Mouse (Mus musculus) CH12.LX (cell line): ENCODE measurements around the gene Mfap2. TPM values are rescaled to one million over a fixed set of nuclear protein-coding genes. Genes with fewer than 3 reads are reported as not detected.

Experiments
- DNase-seq: peaks from one replicate; pipeline ENCODE4 v3.0.0-alpha.2; 2013; ENCODE audit errors: extremely low read depth
- H3K27ac ChIP-seq: 2 replicates; pipeline ENCODE4 v1.5.1; 2012; ENCODE audit warnings: low read depth, mild to moderate bottlenecking, control low read depth, moderate library complexity; ENCODE audit not compliant: insufficient read depth
- H3K27me3 ChIP-seq: replicated peaks from 2 replicates; pipeline ENCODE3; 2012; ENCODE audit warnings: inconsistent platforms
- H3K36me3 ChIP-seq, 2 experiments: replicated peaks in 1 of 2; 2 replicates each; pipeline versions ENCODE3 to v1.6.1; 2012; ENCODE audit warnings: inconsistent platforms in 1 of 2, low read length in 1 of 2, mild to moderate bottlenecking in 1 of 2, mixed read lengths in 1 of 2, moderate library complexity in 1 of 2; ENCODE audit not compliant: control insufficient read depth in 1 of 2, insufficient read depth in 1 of 2
- H3K4me1 ChIP-seq, 2 experiments: 2 replicates each; pipeline ENCODE4 v1.6.1; 2012; ENCODE audit warnings: inconsistent platforms in 1 of 2, moderate library complexity in 1 of 2; ENCODE audit not compliant: insufficient read depth in 2 of 2, control insufficient read depth in 1 of 2
- H3K4me2 ChIP-seq: 2 replicates; pipeline ENCODE4 v1.6.1; 2012; ENCODE audit warnings: low read depth, mild to moderate bottlenecking, control low read depth; ENCODE audit not compliant: poor library complexity, insufficient read depth, severe bottlenecking
- H3K4me3 ChIP-seq, 3 experiments: fragments of 150-350 bp in 1 of 3; sonication (generic) in 1 of 3; replicated peaks in 1 of 3; 2 replicates each; pipeline versions ENCODE3 to v1.5.1; 2011 to 2012; ENCODE audit warnings: low read depth in 2 of 3, low read length in 2 of 3, mild to moderate bottlenecking in 2 of 3, moderate library complexity in 2 of 3, control low read depth in 1 of 3, improper control_type of control experiment in 1 of 3, inconsistent platforms in 1 of 3, mixed read lengths in 1 of 3; ENCODE audit not compliant: poor library complexity in 1 of 3
- H3K79me2 ChIP-seq: replicated peaks from 2 replicates; pipeline ENCODE4 v1.6.1; 2012; ENCODE audit warnings: mild to moderate bottlenecking, moderate library complexity; ENCODE audit not compliant: control insufficient read depth, poor library complexity, insufficient read depth, severe bottlenecking; ENCODE audit errors: extremely low read depth
- H3K9ac ChIP-seq: 2 replicates; pipeline ENCODE4 v1.6.1; 2012; ENCODE audit warnings: low read depth, mild to moderate bottlenecking, control low read depth, moderate library complexity; ENCODE audit not compliant: insufficient read depth
- H3K9me3 ChIP-seq: replicated peaks from 2 replicates; pipeline ENCODE3; 2012; ENCODE audit warnings: low read length, inconsistent platforms, mixed read lengths
- BHLHE40 ChIP-seq: IDR thresholded peaks from 2 replicates; pipeline ENCODE4 v1.6.1; 2011; ENCODE audit warnings: mild to moderate bottlenecking, low read depth, low read length, improper control_type of control experiment
- CHD1 ChIP-seq: IDR thresholded peaks from 2 replicates; pipeline ENCODE4 v1.6.1; 2012; ENCODE audit warnings: low read depth, low read length, improper control_type of control experiment, inconsistent platforms
- CHD2 ChIP-seq: IDR thresholded peaks from 2 replicates; pipeline ENCODE4 v1.6.1; 2011; ENCODE audit warnings: low read length, improper control_type of control experiment
- ETS1 ChIP-seq: conservative IDR thresholded peaks from 2 replicates; pipeline ENCODE4 v1.6.1; 2012; ENCODE audit warnings: low read depth, mild to moderate bottlenecking, inconsistent platforms, low read length, improper control_type of control experiment, moderate library complexity
- JUN ChIP-seq: IDR thresholded peaks from 2 replicates; pipeline ENCODE4 v1.6.1; 2011; ENCODE audit warnings: low read depth, mild to moderate bottlenecking, low read length, improper control_type of control experiment, moderate library complexity; ENCODE audit not compliant: insufficient read depth
- KAT2A ChIP-seq: IDR thresholded peaks from 2 replicates; pipeline ENCODE4 v1.6.1; 2012; ENCODE audit warnings: low read length, improper control_type of control experiment, inconsistent platforms; ENCODE audit not compliant: insufficient replicate concordance
- MAFK ChIP-seq: IDR thresholded peaks from 2 replicates; pipeline ENCODE4 v1.6.1; 2011; ENCODE audit warnings: low read length, improper control_type of control experiment; ENCODE audit not compliant: insufficient replicate concordance
- MAZ ChIP-seq: IDR thresholded peaks from 2 replicates; pipeline ENCODE4 v1.6.1; 2012; ENCODE audit warnings: low read depth, mild to moderate bottlenecking, inconsistent platforms, low read length, improper control_type of control experiment, moderate library complexity
- MXI1 ChIP-seq: IDR thresholded peaks from 2 replicates; pipeline ENCODE4 v1.6.1; 2011; ENCODE audit warnings: mild to moderate bottlenecking, low read depth, low read length, improper control_type of control experiment
- MYC ChIP-seq: IDR thresholded peaks from 2 replicates; pipeline ENCODE4 v1.6.1; 2011; ENCODE audit warnings: low read depth, mild to moderate bottlenecking, improper control_type of control experiment, low read length
- NELFE ChIP-seq: IDR thresholded peaks from 2 replicates; pipeline ENCODE4 v1.6.1; 2011; ENCODE audit warnings: low read depth, low read length, improper control_type of control experiment
- NRF1 ChIP-seq: IDR thresholded peaks from 2 replicates; pipeline ENCODE4 v1.6.1; 2014; ENCODE audit warnings: low read depth, mild to moderate bottlenecking, inconsistent platforms, low read length, improper control_type of control experiment, moderate library complexity
- POLR2AphosphoS2 ChIP-seq: IDR thresholded peaks from 2 replicates; pipeline ENCODE4 v1.6.1; 2011; ENCODE audit warnings: low read depth, low read length, improper control_type of control experiment
- SIN3A ChIP-seq: IDR thresholded peaks from 2 replicates; pipeline ENCODE4 v1.6.1; 2012; ENCODE audit warnings: low read length, improper control_type of control experiment, inconsistent platforms
- TBP ChIP-seq: conservative IDR thresholded peaks from 2 replicates; pipeline ENCODE4 v1.6.1; 2011; ENCODE audit warnings: low read depth, low read length, improper control_type of control experiment
- ZNF384 ChIP-seq: IDR thresholded peaks from 2 replicates; pipeline ENCODE4 v1.6.1; 2012; ENCODE audit warnings: low read depth, low read length, improper control_type of control experiment, inconsistent platforms
- dilution Hi-C: fragments of 300-500 bp; cut with MboI; formaldehyde crosslinking; loops from 2 replicates; pipeline ENCODE4 v1.14.3; 2020; ENCODE audit warnings: low sequenced_read_pairs; ENCODE audit not compliant: extremely low pct_unique_long_range_greater_than_20kb, extremely low pct_ligation_motif_present
- in situ Hi-C: fragments of 300-500 bp; cut with MboI; formaldehyde crosslinking; loops from 3 replicates; pipeline ENCODE4 v1.14.3; 2019; ENCODE audit warnings: low sequenced_read_pairs, low pct_ligation_motif_present, low pct_unique_long_range_greater_than_20kb, mixed read lengths
- polyA plus RNA-seq: library from polyadenylated mRNA; unstranded; fragments of >175 nt; gene quantifications from 2 replicates; pipeline ENCODE4 v1.2.1, GENCODE M21; 2012; ENCODE audit warnings: low read depth; ENCODE audit not compliant: insufficient read length
- total RNA-seq, 2 experiments: library from RNA; depleted of rRNA; stranded (reverse); fragments of 300-350 nt in 1 of 2; fragments of >200 nt in 1 of 2; gene quantifications; 2 replicates each; pipeline ENCODE4 v1.2.3; 2012 to 2014

Gene Mfap2
- total and polyA plus RNA-seq, 3 experiments = not detected

DNA sequence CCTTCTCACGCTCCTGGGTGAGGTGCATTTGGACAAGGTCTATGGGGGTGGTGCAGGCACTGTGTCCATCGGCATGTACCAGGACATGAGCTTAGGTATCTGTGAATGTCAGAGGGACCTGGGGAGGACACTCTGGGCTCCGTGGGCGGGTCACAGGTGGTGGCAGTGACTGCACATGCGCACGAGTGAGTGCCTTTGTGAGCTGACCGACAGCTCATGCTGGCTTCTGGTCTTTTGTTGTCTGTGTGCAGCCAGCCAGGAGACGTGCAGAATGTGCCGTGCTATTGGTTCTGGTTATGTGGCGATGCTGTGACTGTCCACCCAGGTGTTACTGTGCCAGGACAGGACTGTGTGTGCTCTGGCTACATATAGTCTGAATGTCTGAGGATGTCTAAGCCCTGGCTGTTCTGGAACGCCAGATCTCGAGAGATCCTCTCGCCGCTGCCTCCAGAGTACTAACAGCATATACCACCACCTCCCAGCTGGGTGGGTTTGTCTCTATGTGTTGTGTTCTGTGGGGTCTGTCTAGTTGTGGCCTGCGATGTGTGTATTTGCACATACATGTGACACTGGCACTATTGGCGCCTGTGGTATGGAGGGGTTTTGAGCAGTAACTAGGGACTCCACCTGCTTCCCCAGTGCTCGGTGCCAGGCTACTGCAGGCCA lies 38.7 kb downstream of the Mfap2 start:
- H3K27ac ChIP-seq = no peak overlapping the region
- dilution Hi-C loops = no loop called here
- H3K36me3 ChIP-seq = peaks cover 3 to 44% of the 10 kb centered on the region in 2 experiments
- no peaks in the 10 kb centered on the region for H3K27me3 ChIP-seq
- TF ChIP-seq POLR2AphosphoS2 (no peak), CHD1 (no peak), MAFK (no peak), MYC (no peak), JUN (no peak), SIN3A (no peak), NRF1 (no peak), ZNF384 (no peak), MAZ (no peak), NELFE (no peak), KAT2A (no peak), MXI1 (no peak), CHD2 (no peak), TBP (no peak)
- H3K79me2 ChIP-seq = no peaks in the 10 kb centered on the region
- no peak overlapping the region for H3K9ac ChIP-seq
- H3K4me3 ChIP-seq = no peak overlapping the region
- no peak overlapping the region for H3K4me2 ChIP-seq
- no peak for DNase-seq
- H3K4me1 ChIP-seq = peaks cover 7 to 17% of the 10 kb centered on the region in 2 experiments
- in situ Hi-C loops = no loop called here
- no peaks in the 10 kb centered on the region for H3K9me3 ChIP-seq

DNA sequence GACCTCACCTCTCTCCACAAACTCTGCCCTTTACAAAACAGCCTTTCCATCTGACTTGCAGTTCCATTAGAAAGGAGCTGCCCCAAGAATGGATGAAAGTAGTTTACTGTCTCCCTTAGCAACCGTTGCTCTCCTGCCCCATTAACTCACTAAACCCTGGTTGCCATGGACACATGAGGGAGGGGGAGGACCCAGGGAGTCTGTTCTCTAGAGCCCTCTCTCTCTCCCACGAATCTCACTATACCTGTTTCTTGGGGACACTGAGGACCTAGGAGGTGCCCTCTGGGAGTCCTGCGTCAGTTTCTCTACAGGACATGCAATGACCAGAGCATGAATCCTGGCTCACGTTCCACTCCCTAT lies 39.2 kb downstream of the Mfap2 start:
- in situ Hi-C loops (no loop called here), dilution Hi-C loops (no loop called here)
- H3K27ac ChIP-seq = no peak overlapping the region
- H3K9me3 ChIP-seq = no peaks in the 10 kb centered on the region
- TF ChIP-seq BHLHE40 (no peak), MYC (no peak), ETS1 (no peak)
- H3K4me2 ChIP-seq = no peak overlapping the region
- peaks cover 3 to 44% of the 10 kb centered on the region in 2 experiments for H3K36me3 ChIP-seq
- no peak overlapping the region for H3K4me3 ChIP-seq
- H3K4me1 ChIP-seq = peaks cover 7 to 21% of the 10 kb centered on the region in 2 experiments
- no peak overlapping the region for H3K9ac ChIP-seq
- no peaks in the 10 kb centered on the region for H3K79me2 ChIP-seq
- H3K27me3 ChIP-seq = no peaks in the 10 kb centered on the region
- peak; percentile 11 for DNase-seq
